Mouse (Mus musculus) thymus, postnatal 14 days (tissue): ENCODE measurements at regions not wholly inside any gene's neighbourhood (a gene's known extent, or its start where the extent isn't known, plus 50 kb on each side); places are given as distances from the start of the nearest gene placed in this dataset.

Experiments used
- DNase-seq: peaks from one replicate; pipeline ENCODE4 v3.0.0; 2021

- no peak for DNase-seq
Observed at GRCm38 (mm10) chr9:30021981-30022380, 59.0 kb upstream of the Ntm start.

GRCm38 (mm10) chr9:30025275-30025674 lies 62.3 kb upstream of the Ntm start:
- DNase-seq, result no peak

- DNase-seq, result no peak
Observed at GRCm38 (mm10) chr9:30026939-30027338, 64.0 kb upstream of the Ntm start.

GRCm38 (mm10) chr9:30040396-30040795 lies 77.5 kb upstream of the Ntm start:
- DNase-seq, result no peak

GRCm38 (mm10) chr9:30064551-30064950 lies 101.6 kb upstream of the Ntm start:
- DNase-seq, result no peak

- no peak for DNase-seq
Observed at GRCm38 (mm10) chr9:30067980-30068379, 105.0 kb upstream of the Ntm start.

- DNase-seq, result no peak
Observed at GRCm38 (mm10) chr9:30075233-30075632, 112.3 kb upstream of the Ntm start.

- DNase-seq, result no peak
Observed at GRCm38 (mm10) chr9:30076006-30076405, 113.1 kb upstream of the Ntm start.

GRCm38 (mm10) chr9:30076482-30076881 lies 113.5 kb upstream of the Ntm start:
- DNase-seq, result no peak

GRCm38 (mm10) chr9:30101942-30102341 lies 139.0 kb upstream of the Ntm start:
- DNase-seq, result no peak

- DNase-seq, result no peak
Observed at GRCm38 (mm10) chr9:30122371-30122770, 159.4 kb upstream of the Ntm start.

- DNase-seq, result no peak
Observed at GRCm38 (mm10) chr9:30129151-30129550, 166.2 kb upstream of the Ntm start.

- no peak for DNase-seq
Observed at GRCm38 (mm10) chr9:30131626-30132025, 168.7 kb upstream of the Ntm start.

- DNase-seq, result no peak
Observed at GRCm38 (mm10) chr9:30134303-30134702, 171.4 kb upstream of the Ntm start.

- peak; percentile 24 for DNase-seq
Observed at GRCm38 (mm10) chr9:30137611-30138287, 174.8 kb upstream of the Ntm start.

GRCm38 (mm10) chr9:30140188-30140587 lies 177.2 kb upstream of the Ntm start:
- no peak for DNase-seq

- no peak for DNase-seq
Observed at GRCm38 (mm10) chr9:30141186-30141585, 178.2 kb upstream of the Ntm start.

- DNase-seq, result no peak
Observed at GRCm38 (mm10) chr9:30142806-30143458, 180.0 kb upstream of the Ntm start.

- DNase-seq, result no peak
Observed at GRCm38 (mm10) chr9:30149481-30150468, 186.8 kb upstream of the Ntm start.

GRCm38 (mm10) chr9:30151173-30151572 lies 188.2 kb upstream of the Ntm start:
- no peak for DNase-seq

- no peak for DNase-seq
Observed at GRCm38 (mm10) chr9:30166235-30166752, 203.4 kb upstream of the Ntm start.

- DNase-seq, result no peak
Observed at GRCm38 (mm10) chr9:30167223-30167622, 204.3 kb upstream of the Ntm start.

GRCm38 (mm10) chr9:30174646-30175045 lies 211.7 kb upstream of the Ntm start:
- DNase-seq, result no peak
